Mouse (Mus musculus) kidney, postnatal 14 days (tissue): ENCODE measurements around the gene Cuzd1.
A peak's percentile ranks its signal among the peaks of the same experiment; 100 is the strongest.

Experiments used
- DNase-seq: peaks from one replicate; pipeline ENCODE4 v3.0.0; 2022; ENCODE audit warnings: mixed read lengths

Gene Cuzd1

GRCm38 (mm10) chr7:131322192-131322591 lies at the start of gene Cuzd1:
Gene Cuzd1, minus strand, starts transcription at chr7:131322292.
- DNase-seq: no peak

GRCm38 (mm10) chr7:131371470-131371860 lies 49.4 kb upstream of the Cuzd1 start:
- no peak for DNase-seq

- peak; percentile 94 for DNase-seq
These were observed 48.8 kb upstream of the Cuzd1 start, which contains the start of gene Pstk for GRCm38 (mm10) chr7:131370648-131371469. Gene Pstk, plus strand, starts transcription at chr7:131371141.

- no peak for DNase-seq
These were observed 42.0 kb upstream of the Cuzd1 start for GRCm38 (mm10) chr7:131364131-131364530.

- peak; percentile 97 for DNase-seq
These were observed 40.7 kb upstream of the Cuzd1 start, which contains the start of gene 2310057M21Rik for GRCm38 (mm10) chr7:131362615-131363300. Gene 2310057M21Rik, minus strand, starts transcription at chr7:131362759.

- no peak for DNase-seq
These were observed 40.1 kb upstream of the Cuzd1 start for GRCm38 (mm10) chr7:131362269-131362614.

- no peak for DNase-seq
These were observed 34.0 kb upstream of the Cuzd1 start for GRCm38 (mm10) chr7:131356105-131356504.

- DNase-seq: no peak
These were observed 23.9 kb upstream of the Cuzd1 start for GRCm38 (mm10) chr7:131345856-131346541.

- DNase-seq: no peak
These were observed 15.5 kb upstream of the Cuzd1 start for GRCm38 (mm10) chr7:131337502-131338068.

- no peak for DNase-seq
These were observed 11.5 kb upstream of the Cuzd1 start, which contains the start of gene Fam24a for GRCm38 (mm10) chr7:131333564-131333963. Gene Fam24a, plus strand, starts transcription at chr7:131333864.

GRCm38 (mm10) chr7:131331688-131332087 lies 9.6 kb upstream of the Cuzd1 start:
- DNase-seq: no peak

- no peak for DNase-seq
These were observed 7.3 kb upstream of the Cuzd1 start, which contains the start of gene Fam24b for GRCm38 (mm10) chr7:131329416-131329815. Gene Fam24b, minus strand, starts transcription at chr7:131329516.

- DNase-seq: no peak
These were observed 5.0 kb upstream of the Cuzd1 start for GRCm38 (mm10) chr7:131327054-131327453.

GRCm38 (mm10) chr7:131318340-131318739 lies 3.8 kb downstream of the Cuzd1 start:
- DNase-seq: no peak

- no peak for DNase-seq
These were observed 4.5 kb downstream of the Cuzd1 start for GRCm38 (mm10) chr7:131317587-131317986.

GRCm38 (mm10) chr7:131314493-131314892 lies 7.6 kb downstream of the Cuzd1 start:
- no peak for DNase-seq

GRCm38 (mm10) chr7:131306733-131307132 lies 15.4 kb downstream of the Cuzd1 start:
- no peak for DNase-seq

GRCm38 (mm10) chr7:131303340-131303739 lies 18.8 kb downstream of the Cuzd1 start:
- DNase-seq: no peak

GRCm38 (mm10) chr7:131297151-131297550 lies 24.9 kb downstream of the Cuzd1 start:
- DNase-seq: no peak

GRCm38 (mm10) chr7:131265851-131266250 lies 56.2 kb downstream of the Cuzd1 start:
- DNase-seq: no peak

- DNase-seq: no peak
These were observed 57.8 kb downstream of the Cuzd1 start for GRCm38 (mm10) chr7:131264251-131264650.

- no peak for DNase-seq
These were observed 61.1 kb downstream of the Cuzd1 start for GRCm38 (mm10) chr7:131260946-131261345.
